Mouse (Mus musculus) CD8-positive naive resting alpha-beta T cell, adult 2 months (primary cell): Measurements from ENCODE around the gene Tsks.

Experiments used
- DNase-seq, 2 experiments: peaks; one replicate each; pipeline ENCODE4 v3.0.0; 2022; ENCODE audit warnings: low read depth in 2 of 2, low spot score in 2 of 2

Gene Tsks

DNA sequence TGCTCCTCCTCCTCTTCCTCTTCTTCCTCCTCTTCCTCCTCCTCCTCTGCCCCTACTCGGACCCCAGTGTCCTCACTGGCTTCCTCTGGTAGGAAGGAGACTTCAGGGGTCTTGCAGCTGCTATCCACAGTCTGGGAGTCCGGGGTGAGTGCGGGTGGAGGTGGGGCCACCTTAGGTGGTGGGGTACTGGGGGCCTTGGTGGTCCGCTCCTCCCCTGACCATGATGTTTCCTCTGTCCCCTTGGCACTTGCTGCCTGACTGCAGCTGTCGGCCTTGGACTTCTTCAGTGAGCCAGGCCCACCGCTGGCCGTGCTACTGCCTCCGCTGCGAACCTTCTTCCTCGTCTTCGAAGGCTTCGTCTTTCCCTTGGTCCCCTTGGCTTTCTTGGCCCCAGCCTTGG, 63.5 kb downstream of the Tsks start:
- no peak for DNase-seq

DNA sequence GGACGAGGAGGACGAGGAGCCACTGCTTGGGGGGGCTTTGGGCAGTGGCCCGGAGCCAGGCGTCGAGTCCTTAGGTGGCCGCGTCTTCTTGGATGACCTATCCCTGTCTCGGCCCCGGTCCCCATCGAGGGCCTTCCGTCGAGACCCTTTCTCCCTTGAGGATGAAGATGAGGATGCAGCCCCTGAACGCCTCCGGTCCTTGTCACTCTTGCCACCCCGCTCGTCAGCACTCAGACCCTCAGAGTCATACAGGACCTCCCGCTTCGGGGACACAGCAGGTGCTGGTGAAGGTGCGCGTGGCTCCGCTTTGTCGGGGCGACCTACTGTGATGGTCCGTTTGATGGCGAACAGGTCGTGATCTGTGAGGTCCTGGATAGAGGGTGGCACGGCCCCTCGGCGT, 64.1 kb downstream of the Tsks start:
- no peak for DNase-seq
